Mouse (Mus musculus) activated CD4-positive, CD25-positive, alpha-beta regulatory T cell, adult 4 months (primary cell): ENCODE measurements around the gene Tmem259. TPM values are rescaled to one million over a fixed set of nuclear protein-coding genes. Genes with fewer than 3 reads are reported as not detected.

ENCODE experiments used
- ATAC-seq: one replicate; pipeline ENCODE4 v1.8.0; 2017
- polyA plus RNA-seq, 2 experiments: library from polyadenylated mRNA; unstranded; fragments of 100-300 nt; shearing (Covaris generic); gene quantifications; one replicate each; pipeline ENCODE4 v1.2.1; 2017

Gene Tmem259
- polyA plus RNA-seq, 2 experiments from 2014 or later = 1.9 to 3.8 TPM

- no peak for ATAC-seq
These were observed 31.5 kb upstream of the Tmem259 start for GRCm38 (mm10) chr10:80015583-80015982.

GRCm38 (mm10) chr10:80014484-80015290 lies 30.6 kb upstream of the Tmem259 start:
- ATAC-seq = no peak

GRCm38 (mm10) chr10:80013609-80014008 lies 29.5 kb upstream of the Tmem259 start:
- no peak for ATAC-seq

GRCm38 (mm10) chr10:80011740-80012139 lies 27.6 kb upstream of the Tmem259 start:
- no peak for ATAC-seq

GRCm38 (mm10) chr10:80004233-80004705 lies 20.1 kb upstream of the Tmem259 start:
- ATAC-seq = no peak

GRCm38 (mm10) chr10:80003374-80004232 lies 19.5 kb upstream of the Tmem259 start:
- no peak for ATAC-seq

GRCm38 (mm10) chr10:80002829-80003228 lies 18.7 kb upstream of the Tmem259 start:
- ATAC-seq = no peak

GRCm38 (mm10) chr10:80001945-80002344 lies 17.8 kb upstream of the Tmem259 start:
- ATAC-seq = no peak

GRCm38 (mm10) chr10:79997819-79998218 lies 13.7 kb upstream of the Tmem259 start:
- ATAC-seq = no peak

GRCm38 (mm10) chr10:79997034-79997760 lies 13.1 kb upstream of the Tmem259 start:
- no peak for ATAC-seq

GRCm38 (mm10) chr10:79996272-79997033 lies 12.3 kb upstream of the Tmem259 start, which contains the start of gene Abca7:
TSS of gene Abca7 (plus strand) at chr10:79996494.
- peak; percentile 93 for ATAC-seq

GRCm38 (mm10) chr10:79995636-79996035 lies 11.5 kb upstream of the Tmem259 start:
- ATAC-seq = no peak

- ATAC-seq = no peak
These were observed 10.4 kb upstream of the Tmem259 start for GRCm38 (mm10) chr10:79994397-79995115.

- ATAC-seq = no peak
These were observed 7.4 kb upstream of the Tmem259 start for GRCm38 (mm10) chr10:79991548-79991947.

GRCm38 (mm10) chr10:79991099-79991498 lies 7.0 kb upstream of the Tmem259 start:
- ATAC-seq = no peak

GRCm38 (mm10) chr10:79989870-79990269 lies 5.7 kb upstream of the Tmem259 start:
- ATAC-seq = no peak

GRCm38 (mm10) chr10:79989272-79989786 lies 5.2 kb upstream of the Tmem259 start:
- ATAC-seq = no peak

GRCm38 (mm10) chr10:79988506-79989271 lies 4.6 kb upstream of the Tmem259 start, which contains the start of gene Cnn2:
TSS of gene Cnn2 (plus strand) at chr10:79988584.
- ATAC-seq = peak; percentile 2

GRCm38 (mm10) chr10:79987771-79988505 lies 3.8 kb upstream of the Tmem259 start:
- ATAC-seq = no peak
